Mouse (Mus musculus) neural tube, embryonic 11.5 days (tissue): ENCODE data around the gene Spa17. TPM values are rescaled to one million over a fixed set of nuclear protein-coding genes. Genes with fewer than 3 reads are reported as not detected.

Experiments
- ATAC-seq: fragments of 200-750 bp; cut with Nextera tagmentation; 2 replicates; pipeline ENCODE4 v1.8.0; 2017; ENCODE audit warnings: moderate number of reproducible peaks, mild to moderate bottlenecking, moderate TSS enrichment, moderate library complexity; ENCODE audit not compliant: insufficient read depth, low FRiP score, low TSS enrichment
- DNase-seq: peaks from one replicate; pipeline ENCODE4 v3.0.0-alpha.2; 2015; ENCODE audit warnings: low spot score
- H3K27ac ChIP-seq: fragments of 300-500 bp; sonication (generic); 2 replicates; pipeline ENCODE4 v1.5.1; 2014; ENCODE audit warnings: low read depth, mild to moderate bottlenecking, low read length
- H3K27me3 ChIP-seq: fragments of 300-500 bp; sonication (generic); 2 replicates; pipeline ENCODE4 v1.6.1; 2014; ENCODE audit warnings: mild to moderate bottlenecking, low read length, mixed read lengths; ENCODE audit not compliant: control insufficient read depth, insufficient read depth
- H3K36me3 ChIP-seq: fragments of 300-500 bp; sonication (generic); 2 replicates; pipeline ENCODE4 v1.6.1; 2014; ENCODE audit warnings: mild to moderate bottlenecking, low read length, moderate library complexity, mixed read lengths; ENCODE audit not compliant: control insufficient read depth, insufficient read depth
- H3K4me1 ChIP-seq: fragments of 300-500 bp; sonication (generic); 2 replicates; pipeline ENCODE4 v1.6.1; 2014; ENCODE audit warnings: low read length, mixed read lengths; ENCODE audit not compliant: control insufficient read depth, insufficient read depth
- H3K4me2 ChIP-seq: fragments of 300-500 bp; sonication (generic); 2 replicates; pipeline ENCODE4 v1.6.1; 2014; ENCODE audit warnings: low read depth, mild to moderate bottlenecking, moderate library complexity
- H3K4me3 ChIP-seq: fragments of 300-500 bp; sonication (generic); 2 replicates; pipeline ENCODE4 v1.5.1; 2014; ENCODE audit warnings: low read depth, low read length
- H3K9ac ChIP-seq: fragments of 300-500 bp; sonication (generic); 2 replicates; pipeline ENCODE4 v1.6.1; 2014; ENCODE audit warnings: mild to moderate bottlenecking, low read length
- H3K9me3 ChIP-seq: fragments of 300-500 bp; sonication (generic); 2 replicates; pipeline ENCODE4 v1.6.1; 2016; ENCODE audit warnings: low read length; ENCODE audit not compliant: control insufficient read depth
- WGBS: fragments of 180-500 bp; shearing (Covaris S2); extraction: QIAGEN DNeasy Blood & Tissue Kit; methylation state at CpG from one replicate; pipeline ENCODE4 v1.1.7; 2014; 5-methylcytosine and 5-hydroxymethylcytosine counted together
- polyA plus RNA-seq: library from polyadenylated mRNA; unstranded; fragments of >200 nt; fragmentation: Nextera tagmentation; extraction: Ambion mirVana; gene quantifications from 2 replicates; pipeline ENCODE4 v1.2.1, GENCODE M21; 2014

Gene Spa17
- polyA plus RNA-seq, 1 experiment from 2014 or later = 13.3 TPM

DNA sequence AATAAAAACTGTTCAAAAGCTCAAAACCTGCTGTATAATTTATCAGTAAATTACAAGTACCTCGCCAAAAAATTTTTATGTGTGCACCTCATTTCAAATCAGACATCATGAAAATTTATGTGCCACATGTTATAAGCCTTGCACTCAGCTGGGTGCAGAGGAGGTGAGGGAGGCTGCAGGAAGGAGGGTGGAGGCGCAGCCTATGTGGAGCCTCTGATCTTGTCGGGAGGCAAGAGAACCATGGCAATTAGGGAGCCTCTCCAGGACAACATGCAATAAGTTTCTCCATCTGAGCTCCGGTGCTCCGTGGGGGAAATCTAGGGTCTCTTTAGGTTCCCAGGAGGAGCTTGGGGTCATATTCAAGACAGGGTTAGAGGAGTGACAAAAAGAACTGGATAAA is 46.1 kb downstream of the Spa17 start:
- H3K4me3 ChIP-seq = no peak overlapping the region
- no peak overlapping the region for H3K27ac ChIP-seq
- H3K9me3 ChIP-seq = no peaks in the 10 kb centered on the region
- no peak for DNase-seq
- ATAC-seq = no peak
- WGBS = 33% methylated on average over 5 of the region's 5 CpGs
- no peak overlapping the region for H3K9ac ChIP-seq
- H3K36me3 ChIP-seq = no peaks in the 10 kb centered on the region
- no peaks in the 10 kb centered on the region for H3K27me3 ChIP-seq
- H3K4me1 ChIP-seq = no peaks in the 10 kb centered on the region
- no peak overlapping the region for H3K4me2 ChIP-seq

DNA sequence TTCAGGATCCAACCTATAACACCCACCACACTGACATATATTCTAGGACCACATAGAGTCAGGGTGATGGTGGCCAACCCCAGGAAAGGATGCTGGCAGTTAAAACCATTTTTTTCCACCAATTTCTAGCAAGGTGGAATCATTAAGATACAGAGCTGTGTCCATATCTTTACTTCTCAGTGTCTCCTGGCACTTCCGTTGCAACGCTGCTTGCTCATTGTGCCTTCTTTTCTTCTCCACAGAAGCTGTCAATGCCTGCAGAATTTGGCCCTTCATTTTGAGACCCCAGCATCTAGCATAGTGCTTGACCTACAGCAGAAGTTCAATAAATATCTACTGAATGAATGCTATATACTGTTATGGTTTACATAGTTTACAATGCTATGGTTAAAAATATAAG is 46.5 kb downstream of the Spa17 start:
- Histone ChIP-seq H3K4me1 (no peaks in the 10 kb centered on the region), H3K4me2 (no peak overlapping the region), H3K9ac (no peak overlapping the region), H3K4me3 (no peak overlapping the region), H3K9me3 (no peaks in the 10 kb centered on the region), H3K36me3 (no peaks in the 10 kb centered on the region), H3K27ac (no peak overlapping the region), H3K27me3 (no peaks in the 10 kb centered on the region)
- 86% methylated on average over 2 of the region's 2 CpGs for WGBS
- DNase-seq (no peak), ATAC-seq (no peak)

DNA sequence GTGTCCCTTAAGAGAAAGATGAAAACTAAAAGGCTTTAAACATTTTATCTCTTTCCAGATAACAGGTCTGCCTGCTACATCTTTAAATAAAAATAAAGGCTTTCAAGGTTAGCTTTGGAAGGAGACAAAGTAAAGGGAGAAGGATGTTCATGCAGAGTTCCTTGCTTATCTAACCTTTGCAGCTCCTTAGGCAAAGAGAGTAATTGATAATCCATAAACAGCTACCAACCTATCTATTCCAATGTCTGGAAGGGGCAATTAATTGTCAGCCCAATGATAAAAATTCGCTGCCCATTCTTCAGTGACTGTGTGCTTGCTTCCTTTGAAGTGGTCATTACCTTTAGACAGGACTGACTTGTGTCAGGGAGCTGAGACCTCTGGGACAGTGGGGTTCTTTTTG is 49.7 kb downstream of the Spa17 start:
- H3K36me3 ChIP-seq = no peaks in the 10 kb centered on the region
- no peak overlapping the region for H3K9ac ChIP-seq
- H3K4me1 ChIP-seq = no peaks in the 10 kb centered on the region
- no peaks in the 10 kb centered on the region for H3K27me3 ChIP-seq
- no peaks in the 10 kb centered on the region for H3K9me3 ChIP-seq
- WGBS = 65% methylated on average over 1 of the region's 1 CpGs
- no peak overlapping the region for H3K4me2 ChIP-seq
- ATAC-seq = no peak
- H3K4me3 ChIP-seq = no peak overlapping the region
- DNase-seq = no peak
- no peak overlapping the region for H3K27ac ChIP-seq

DNA sequence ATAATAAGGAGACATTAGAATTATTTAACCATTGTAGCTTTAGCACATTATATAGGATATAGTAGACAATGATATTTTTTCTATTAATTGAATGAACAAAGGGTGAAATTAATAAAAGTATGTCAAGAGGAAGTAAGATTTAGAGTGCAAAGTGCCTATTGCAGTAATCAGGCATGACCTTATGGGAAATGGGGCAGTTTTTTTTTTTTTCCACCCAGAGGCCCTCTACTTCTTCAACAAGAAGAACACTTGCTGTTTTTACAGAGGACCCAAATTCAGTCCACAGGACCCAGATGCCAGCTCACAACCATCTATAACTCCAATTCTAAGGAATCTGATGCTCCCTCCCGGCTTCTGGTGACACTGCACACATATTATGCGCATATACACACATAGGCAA is 52.9 kb downstream of the Spa17 start:
- Histone ChIP-seq H3K27me3 (no peaks in the 10 kb centered on the region), H3K4me3 (no peak overlapping the region), H3K4me2 (no peak overlapping the region), H3K4me1 (no peaks in the 10 kb centered on the region), H3K9me3 (no peaks in the 10 kb centered on the region), H3K9ac (no peak overlapping the region), H3K27ac (no peak overlapping the region), H3K36me3 (no peaks in the 10 kb centered on the region)
- 92% methylated on average over 2 of the region's 2 CpGs for WGBS
- DNase-seq = no peak
- ATAC-seq = no peak

DNA sequence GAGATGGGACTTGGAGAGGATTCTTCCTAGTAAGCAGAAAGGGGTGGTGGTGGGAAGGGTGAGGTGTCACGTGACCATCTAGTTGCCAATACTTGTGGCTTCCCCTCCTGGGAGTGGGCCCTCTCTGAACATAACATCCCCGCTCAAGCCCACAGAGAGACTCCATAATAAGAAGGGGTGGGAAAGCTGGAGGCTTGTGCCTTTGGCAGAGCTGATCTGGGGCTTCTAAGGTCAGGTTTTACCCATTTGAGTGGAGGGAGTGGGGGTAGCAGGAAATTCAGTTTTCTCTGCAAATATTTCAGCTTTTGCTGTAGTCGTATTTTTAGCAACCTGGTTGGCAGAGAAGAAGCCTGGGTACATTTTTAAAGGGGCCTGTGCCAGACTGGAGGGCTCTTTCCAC is 57.2 kb downstream of the Spa17 start:
- no peak overlapping the region for H3K9ac ChIP-seq
- 75% methylated on average over 3 of the region's 3 CpGs for WGBS
- no peak for ATAC-seq

DNA sequence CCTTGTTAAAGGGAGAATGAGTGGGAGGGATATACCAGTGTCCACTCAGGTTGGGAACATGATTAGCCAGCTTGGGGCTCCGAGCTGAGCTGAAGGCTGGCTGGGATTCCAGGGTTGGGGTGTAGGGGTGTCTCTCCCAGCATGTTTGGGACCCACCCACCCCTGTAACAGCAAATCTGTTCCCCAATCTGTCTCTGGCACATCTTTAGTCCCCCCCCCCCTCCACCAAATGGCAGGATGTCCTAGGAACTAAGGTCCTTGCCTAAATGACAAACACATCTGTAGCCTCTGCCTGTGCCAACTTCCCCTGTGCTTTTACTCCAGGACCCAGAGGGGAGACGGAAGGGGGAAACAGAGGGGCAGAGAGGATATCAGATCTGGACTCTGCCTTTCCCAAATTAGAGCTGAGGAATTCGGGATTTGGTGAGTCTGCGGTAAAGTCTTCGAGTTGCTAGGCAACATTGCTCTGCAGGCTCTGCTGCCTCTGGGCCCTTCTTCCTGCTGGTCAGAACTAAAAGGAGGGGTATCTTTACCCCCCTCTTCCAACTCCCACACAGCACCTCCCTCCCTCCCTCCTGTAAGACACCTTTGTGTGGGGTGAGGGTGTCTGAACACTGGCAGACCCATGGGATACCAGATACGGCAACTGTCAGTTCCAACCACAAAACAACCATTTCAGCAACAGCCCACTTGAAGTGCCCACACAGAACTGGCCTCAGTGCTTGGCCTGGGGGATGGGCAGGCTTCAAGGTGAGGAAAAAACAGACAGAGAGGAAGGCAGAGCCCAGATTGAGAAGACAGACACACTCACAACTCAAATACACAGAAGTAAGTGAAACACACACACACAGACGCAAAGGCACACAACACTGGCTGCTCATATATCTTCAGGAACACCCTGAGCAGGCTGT is 58.4 kb downstream of the Spa17 start, which contains the start of gene Siae:
Gene Siae, plus strand, starts transcription at position 861 of the 911 bp plus-strand sequence.
- H3K9me3 ChIP-seq = no peaks in the 10 kb centered on the region
- WGBS = 35% methylated on average over 7 of the region's 7 CpGs
- H3K4me2 ChIP-seq = no peak within 1 kb of the TSS
- H3K4me1 ChIP-seq = 0 out of 2 replicates have a peak, but pooled peaks cover 6% of the 10 kb centered on the region
- H3K36me3 ChIP-seq = no peaks in the 10 kb centered on the region
- no peak within 1 kb of the TSS for H3K4me3 ChIP-seq
- no peak within 1 kb of the TSS for H3K9ac ChIP-seq
- DNase-seq (no peak), ATAC-seq (no peak)
- H3K27me3 ChIP-seq = peaks cover 32% of the 10 kb centered on the region
- H3K27ac ChIP-seq = no peak within 1 kb of the TSS

More for the DNA sequence above, 57.2 kb downstream of the Spa17 start:
- no peak for DNase-seq
- Histone ChIP-seq H3K9me3 (no peaks in the 10 kb centered on the region), H3K4me1 (0 out of 2 replicates have a peak, but pooled peaks cover 6% of the 10 kb centered on the region), H3K36me3 (no peaks in the 10 kb centered on the region), H3K27me3 (peaks cover 19% of the 10 kb centered on the region), H3K4me3 (no peak overlapping the region), H3K4me2 (no peak overlapping the region), H3K27ac (no peak overlapping the region)

DNA sequence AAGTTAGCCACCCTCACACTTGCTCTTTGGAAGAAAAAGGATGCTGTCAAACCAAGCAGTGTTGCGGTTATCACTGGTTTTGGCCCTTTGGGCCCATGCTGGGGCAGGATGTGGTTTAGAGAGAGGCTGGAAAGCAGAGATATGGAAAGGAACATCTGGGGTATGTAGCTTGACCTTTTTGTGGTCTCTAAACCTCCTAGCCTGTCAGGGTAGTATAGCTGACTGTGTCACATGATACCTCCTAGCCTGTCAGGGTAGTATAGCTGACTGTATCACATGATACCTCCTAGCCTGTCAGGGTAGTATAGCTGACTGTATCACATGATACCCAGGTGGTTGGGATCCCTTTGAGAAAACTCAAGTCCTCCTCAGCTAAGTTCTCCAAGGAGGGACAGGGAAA is 59.2 kb downstream of the Spa17 start:
- no peaks in the 10 kb centered on the region for H3K36me3 ChIP-seq
- 84% methylated on average over 1 of the region's 1 CpGs for WGBS
- DNase-seq (no peak), ATAC-seq (no peak)
- no peak overlapping the region for H3K27ac ChIP-seq
- peaks cover 40% of the 10 kb centered on the region for H3K27me3 ChIP-seq
- H3K9me3 ChIP-seq = no peaks in the 10 kb centered on the region
- 0 out of 2 replicates have a peak, but pooled peaks cover 6% of the 10 kb centered on the region for H3K4me1 ChIP-seq
- no peak overlapping the region for H3K9ac ChIP-seq
- no peak overlapping the region for H3K4me3 ChIP-seq
- H3K4me2 ChIP-seq = no peak overlapping the region
